Mouse (Mus musculus) embryonic fibroblast, embryonic 13.5 days (primary cell): ENCODE measurements around the gene Slc39a10.

Experiments used
- CTCF ChIP-seq: IDR thresholded peaks from 2 replicates; pipeline ENCODE4 v1.5.1; 2011; ENCODE audit warnings: mild to moderate bottlenecking, control low read depth, low read length, moderate library complexity, borderline replicate concordance; ENCODE audit not compliant: insufficient read depth
- POLR2A ChIP-seq: IDR thresholded peaks from 2 replicates; pipeline ENCODE4 v1.6.1; 2011; ENCODE audit warnings: low read depth, mild to moderate bottlenecking, control low read depth, low read length, moderate library complexity

- no peak for TF ChIP-seq POLR2A
- TF ChIP-seq CTCF: no peak
Measured at GRCm38 (mm10) chr1:46864175-46864885, 28.3 kb downstream of the Slc39a10 start.
